Mouse (Mus musculus) hindbrain, embryonic 15.5 days (tissue): ENCODE data around the gene Lsm4. TPM values are rescaled to one million over a fixed set of nuclear protein-coding genes. Genes with fewer than 3 reads are reported as not detected.

Experiments
- ATAC-seq: fragments of 200-750 bp; cut with Nextera tagmentation; 2 replicates; pipeline ENCODE4 v1.8.0; 2017; ENCODE audit warnings: low read depth, moderate number of reproducible peaks, moderate TSS enrichment; ENCODE audit not compliant: low FRiP score
- H3K27ac ChIP-seq: fragments of 300-500 bp; sonication (generic); replicated peaks from 2 replicates; pipeline ENCODE4 v1.5.1; 2015; ENCODE audit warnings: mild to moderate bottlenecking, inconsistent platforms
- H3K27me3 ChIP-seq: fragments of 300-500 bp; sonication (generic); 2 replicates; pipeline ENCODE4 v1.6.1; 2015; ENCODE audit warnings: control low read depth, inconsistent platforms
- H3K36me3 ChIP-seq: fragments of 300-500 bp; sonication (generic); 2 replicates; pipeline ENCODE4 v1.6.1; 2015; ENCODE audit warnings: control low read depth, inconsistent platforms
- H3K4me1 ChIP-seq: fragments of 300-500 bp; sonication (generic); replicated peaks from 2 replicates; pipeline ENCODE4 v1.6.1; 2015; ENCODE audit warnings: control low read depth, inconsistent platforms
- H3K4me2 ChIP-seq: fragments of 300-500 bp; sonication (generic); 2 replicates; pipeline ENCODE4 v1.6.1; 2015; ENCODE audit warnings: moderate library complexity, mild to moderate bottlenecking, inconsistent platforms
- H3K4me3 ChIP-seq: fragments of 300-500 bp; sonication (generic); 2 replicates; pipeline ENCODE4 v1.5.1; 2015; ENCODE audit warnings: mild to moderate bottlenecking, inconsistent platforms
- H3K9ac ChIP-seq: fragments of 300-500 bp; sonication (generic); 2 replicates; pipeline ENCODE4 v1.6.1; 2015; ENCODE audit warnings: inconsistent platforms
- H3K9me3 ChIP-seq: fragments of 300-500 bp; sonication (generic); 2 replicates; pipeline ENCODE4 v1.6.1; 2016; ENCODE audit warnings: control low read depth, inconsistent platforms
- WGBS: fragments of 180-500 bp; shearing (Covaris S2); methylation state at CpG from one replicate; pipeline ENCODE4 v1.1.7; 2015; 5-methylcytosine and 5-hydroxymethylcytosine counted together
- polyA plus RNA-seq: library from polyadenylated mRNA; unstranded; fragments of >200 nt; fragmentation: Nextera tagmentation; extraction: Ambion mirVana; gene quantifications from 2 replicates; pipeline ENCODE4 v1.2.1, GENCODE M21; 2015

Lsm4 gene
- 192 and 193 TPM in 2 replicates for polyA plus RNA-seq

DNA sequence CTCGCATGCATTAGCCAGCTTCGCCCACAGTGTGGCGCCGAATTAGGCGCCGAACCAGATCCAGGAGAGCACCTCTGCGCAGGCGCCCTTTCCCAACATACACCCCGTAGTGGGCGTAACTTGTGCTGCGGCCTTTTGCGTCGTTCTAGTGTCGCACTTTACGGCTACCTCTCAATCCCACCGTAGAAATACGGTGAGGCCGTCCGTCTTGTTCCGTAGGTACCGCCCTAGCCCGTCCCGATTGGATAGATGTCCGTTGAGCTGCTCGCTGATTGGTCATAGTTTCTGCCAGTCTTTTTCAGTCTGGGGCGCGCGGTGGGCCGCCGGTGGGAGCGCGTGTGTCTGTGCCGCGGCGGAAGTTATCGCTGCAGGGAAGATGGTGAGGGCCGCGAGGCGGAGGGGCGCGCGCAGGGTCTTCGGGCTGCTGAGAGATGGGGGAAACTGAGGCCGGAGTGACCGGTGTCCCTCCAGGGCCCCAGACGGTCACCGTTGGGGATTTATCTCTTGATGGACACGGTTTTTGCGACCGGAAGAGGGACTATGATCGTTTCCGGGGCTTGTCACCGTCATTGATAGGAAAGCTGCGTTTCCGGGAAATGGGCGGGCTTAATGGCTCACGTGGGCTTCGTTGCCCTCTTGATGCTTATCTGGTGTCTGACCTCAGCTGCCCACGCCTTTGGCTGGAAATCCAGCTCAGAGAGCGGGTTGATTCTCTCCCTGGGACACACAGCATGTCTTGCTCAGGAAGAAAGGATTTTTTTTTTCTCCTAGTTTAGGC, at the start of gene Lsm4:
Lsm4 (plus strand) TSS at position 170 of the 778 bp plus-strand sequence.
- H3K27ac ChIP-seq, result peak within 1 kb of the TSS; percentile 99
- H3K4me2 ChIP-seq, result peak within 1 kb of the TSS; percentile 80
- no peaks in the 10 kb centered on the region for H3K27me3 ChIP-seq
- WGBS, result under 1% methylated on average over 60 of the region's 60 CpGs
- peak within 1 kb of the TSS; percentile 68 for H3K9ac ChIP-seq
- H3K36me3 ChIP-seq, result 0 out of 2 replicates have a peak, but pooled peaks cover 2% of the 10 kb centered on the region
- H3K4me1 ChIP-seq, result peaks cover 19% of the 10 kb centered on the region
- peak; percentile 98 for ATAC-seq
- H3K9me3 ChIP-seq, result no peaks in the 10 kb centered on the region
- H3K4me3 ChIP-seq, result peak within 1 kb of the TSS; percentile 70

DNA sequence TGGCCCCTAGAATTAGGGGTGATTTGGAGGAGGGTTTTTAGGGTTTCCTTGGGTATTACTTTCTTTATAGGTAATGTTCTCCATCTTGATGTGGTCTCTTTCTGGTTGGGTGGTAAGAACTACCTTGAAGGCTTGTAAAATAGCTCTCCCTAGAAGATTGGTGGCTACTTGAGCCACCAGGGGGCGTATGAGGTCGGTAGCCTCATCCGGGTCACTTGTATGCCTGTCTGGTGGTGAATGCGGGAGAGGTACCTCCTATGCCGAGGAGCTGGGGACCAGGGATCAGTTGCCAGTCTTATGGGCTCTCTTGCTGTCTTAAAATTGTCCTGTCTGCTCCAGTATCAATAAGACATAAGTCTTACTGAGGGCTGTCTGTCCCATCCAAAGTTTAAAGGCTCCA, 47.9 kb upstream of the Lsm4 start:
- Histone ChIP-seq H3K27ac (no peak overlapping the region), H3K9me3 (no peaks in the 10 kb centered on the region), H3K4me1 (peaks cover 13% of the 10 kb centered on the region), H3K4me3 (no peak overlapping the region), H3K9ac (no peak overlapping the region), H3K27me3 (0 out of 2 replicates have a peak, but pooled peaks cover 3% of the 10 kb centered on the region), H3K4me2 (no peak overlapping the region), H3K36me3 (no peaks in the 10 kb centered on the region)
- WGBS, result 14% methylated on average over 5 of the region's 5 CpGs
- no peak for ATAC-seq

DNA sequence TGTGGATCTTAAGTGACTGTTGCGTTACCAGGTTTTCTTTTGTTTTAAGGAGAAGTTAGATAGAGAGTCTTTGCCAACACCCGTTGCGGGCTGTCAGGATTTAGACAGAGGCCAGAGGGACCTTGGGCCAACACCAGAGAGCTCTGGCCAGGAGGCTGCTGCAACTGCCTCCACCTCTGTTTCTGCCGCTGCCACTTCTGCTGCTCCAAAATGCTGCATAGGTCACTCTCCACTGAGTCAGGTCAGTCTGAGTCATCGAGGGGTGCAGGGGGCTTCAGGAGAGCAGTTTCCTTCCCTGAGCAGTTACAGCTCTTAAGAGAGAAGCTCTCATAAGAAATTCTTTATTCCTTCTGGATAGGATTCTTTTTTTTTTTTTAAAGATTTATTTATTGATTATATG, 46.0 kb upstream of the Lsm4 start:
- Histone ChIP-seq H3K4me2 (no peak overlapping the region), H3K4me3 (no peak overlapping the region), H3K27ac (no peak overlapping the region), H3K36me3 (no peaks in the 10 kb centered on the region), H3K9ac (no peak overlapping the region), H3K4me1 (peaks cover 26% of the 10 kb centered on the region), H3K27me3 (peaks cover 8% of the 10 kb centered on the region; the same call in 1 of the 2 replicates), H3K9me3 (no peaks in the 10 kb centered on the region)
- whole genome bisulfite sequencing, result 86% methylated on average over 5 of the region's 5 CpGs
- no peak for ATAC-seq

DNA sequence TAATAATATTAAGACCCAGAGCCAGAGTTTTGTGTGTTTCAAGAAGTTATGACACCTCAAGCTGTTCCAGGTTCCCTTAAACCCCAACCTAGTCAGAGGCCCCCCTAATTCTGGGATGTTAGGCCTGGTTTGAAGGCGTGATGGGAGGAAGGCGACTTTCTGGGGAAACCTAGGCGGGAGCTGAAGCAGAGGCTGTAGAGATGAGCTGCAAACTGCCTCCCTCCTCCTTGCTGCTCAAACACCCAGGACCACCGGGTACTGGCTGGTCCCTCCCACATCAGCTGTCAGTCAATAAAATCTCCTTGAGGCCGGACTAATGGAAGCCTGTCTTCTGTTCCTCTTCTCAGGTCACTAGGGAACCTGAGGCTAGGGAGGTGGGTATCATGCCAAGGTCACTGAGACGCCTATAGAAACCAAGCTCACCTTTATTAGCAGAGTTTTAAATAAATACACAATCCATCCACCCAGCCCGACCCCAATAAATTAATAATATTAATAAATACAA, 44.0 kb upstream of the Lsm4 start:
- 59% methylated on average over 7 of the region's 7 CpGs for WGBS

DNA sequence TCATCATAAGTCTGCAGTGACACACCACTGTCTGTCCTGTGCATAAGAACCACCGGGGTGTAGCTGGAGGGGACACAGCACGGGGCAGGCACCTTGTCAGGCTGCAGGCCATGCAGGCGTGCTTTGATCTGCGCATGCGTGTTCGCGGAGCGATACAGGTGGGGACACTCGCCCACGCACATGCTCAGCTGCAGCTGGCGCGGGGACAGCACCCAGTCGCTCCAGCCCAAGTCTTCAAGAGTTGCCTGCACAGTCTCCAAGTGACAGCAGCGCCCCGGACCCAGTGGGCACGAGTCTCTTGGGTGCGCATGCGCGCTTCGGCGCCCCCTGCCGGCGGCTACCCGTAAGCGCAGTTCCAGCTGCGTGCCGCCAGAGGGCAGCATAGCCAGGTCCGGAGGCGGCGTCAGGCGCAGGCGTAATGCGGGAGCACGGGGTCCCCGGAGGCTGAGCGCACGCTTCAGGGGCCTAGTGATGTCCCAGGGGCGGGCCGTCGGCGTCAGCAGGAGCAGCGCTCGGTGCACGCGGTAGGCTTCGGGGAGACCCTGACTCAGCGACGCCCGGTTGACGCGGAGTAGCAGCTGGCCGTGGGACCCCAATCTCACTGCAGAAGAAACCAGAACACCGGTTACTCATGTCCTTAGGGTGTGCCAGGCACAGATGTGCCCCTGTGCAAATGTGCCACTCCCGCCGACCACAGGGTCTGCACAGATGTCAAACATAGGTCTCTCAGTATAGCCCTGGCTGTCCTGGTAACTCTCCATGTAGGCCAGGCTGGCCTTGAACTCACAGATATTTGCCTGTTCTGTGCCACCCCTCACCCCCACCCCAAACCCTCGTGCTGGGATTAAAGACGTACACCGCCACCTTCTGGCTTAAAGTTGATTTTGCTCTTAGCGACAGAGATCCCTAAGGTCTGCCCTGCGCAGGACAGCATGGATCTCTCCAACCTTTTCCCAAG, 43.2 kb upstream of the Lsm4 start:
- peaks cover 5% of the 10 kb centered on the region; the same call in 1 of the 2 replicates for H3K27me3 ChIP-seq
- H3K36me3 ChIP-seq, result no peaks in the 10 kb centered on the region
- no peaks in the 10 kb centered on the region for H3K9me3 ChIP-seq
- peak overlapping the region; percentile 49 for H3K4me3 ChIP-seq
- H3K4me2 ChIP-seq, result peak overlapping the region; percentile 78
- H3K4me1 ChIP-seq, result peaks cover 26% of the 10 kb centered on the region
- H3K9ac ChIP-seq, result peak overlapping the region; percentile 56
- H3K27ac ChIP-seq, result peak overlapping the region; percentile 68
- WGBS, result under 1% methylated on average over 60 of the region's 60 CpGs
- ATAC-seq, result peak; percentile 93

More for the DNA sequence above, 44.0 kb upstream of the Lsm4 start:
- 0 out of 2 replicates have a peak, but pooled peaks have one; percentile 2 for ATAC-seq
- Histone ChIP-seq H3K4me1 (peaks cover 26% of the 10 kb centered on the region), H3K4me3 (peak overlapping the region; percentile 49), H3K27ac (peak overlapping the region; percentile 68), H3K27me3 (peaks cover 5% of the 10 kb centered on the region; the same call in 1 of the 2 replicates), H3K9me3 (no peaks in the 10 kb centered on the region), H3K36me3 (no peaks in the 10 kb centered on the region), H3K4me2 (peak overlapping the region; percentile 78), H3K9ac (peak overlapping the region; percentile 56)

DNA sequence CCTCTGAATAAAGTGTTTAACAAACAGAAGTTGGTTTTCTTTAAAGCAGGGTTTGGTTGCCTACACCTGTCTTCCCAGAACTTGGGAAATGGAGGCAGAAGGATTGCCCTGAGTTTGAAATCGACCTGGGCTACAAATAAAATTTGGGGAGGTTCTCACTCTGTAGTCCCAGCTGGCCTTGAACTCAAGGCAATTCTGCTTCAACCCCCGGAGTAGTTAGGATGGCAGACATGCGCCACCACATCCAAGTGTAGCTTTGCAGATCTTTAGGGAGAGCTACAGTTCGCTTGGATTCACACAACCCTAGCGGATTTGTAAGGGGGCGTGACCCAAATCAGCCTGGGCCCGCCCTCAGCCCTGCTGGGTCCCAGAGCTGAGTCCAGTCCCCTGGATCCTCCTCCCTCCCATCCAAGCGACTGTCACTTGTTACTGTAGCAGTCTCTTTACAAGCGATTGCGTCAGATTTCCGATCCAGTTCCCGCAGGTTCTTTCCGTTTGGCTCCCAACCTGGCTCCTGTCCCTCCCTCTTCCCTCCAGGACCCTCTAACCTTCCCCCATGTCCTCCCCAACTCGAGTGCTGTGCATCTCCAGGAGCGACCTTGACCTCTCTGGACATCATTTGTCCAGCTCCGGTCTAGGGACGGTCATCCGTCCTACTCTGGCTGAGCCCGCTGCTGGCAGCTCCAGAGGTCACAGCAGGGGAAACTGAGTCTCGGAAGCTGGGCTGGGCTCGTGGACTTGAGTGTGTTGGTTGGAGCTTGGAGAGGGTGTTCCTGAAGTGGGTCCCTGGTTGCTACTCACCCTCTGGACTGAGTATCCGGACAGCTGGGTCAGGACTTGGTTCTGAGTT, 42.3 kb upstream of the Lsm4 start:
- no peaks in the 10 kb centered on the region for H3K9me3 ChIP-seq
- H3K27me3 ChIP-seq, result peaks cover 5% of the 10 kb centered on the region; the same call in 1 of the 2 replicates
- WGBS, result 16% methylated on average over 22 of the region's 22 CpGs
- 0 out of 2 replicates have a peak overlapping the region, but pooled peaks have one; percentile 3 for H3K9ac ChIP-seq
- no peak overlapping the region for H3K27ac ChIP-seq
- 0 out of 2 replicates have a peak, but pooled peaks have one; percentile 10 for ATAC-seq
- H3K4me3 ChIP-seq, result no peak overlapping the region
- H3K36me3 ChIP-seq, result no peaks in the 10 kb centered on the region
- peak overlapping the region; percentile 78; the same call in 1 of the 2 replicates for H3K4me2 ChIP-seq
- peaks cover 26% of the 10 kb centered on the region for H3K4me1 ChIP-seq

DNA sequence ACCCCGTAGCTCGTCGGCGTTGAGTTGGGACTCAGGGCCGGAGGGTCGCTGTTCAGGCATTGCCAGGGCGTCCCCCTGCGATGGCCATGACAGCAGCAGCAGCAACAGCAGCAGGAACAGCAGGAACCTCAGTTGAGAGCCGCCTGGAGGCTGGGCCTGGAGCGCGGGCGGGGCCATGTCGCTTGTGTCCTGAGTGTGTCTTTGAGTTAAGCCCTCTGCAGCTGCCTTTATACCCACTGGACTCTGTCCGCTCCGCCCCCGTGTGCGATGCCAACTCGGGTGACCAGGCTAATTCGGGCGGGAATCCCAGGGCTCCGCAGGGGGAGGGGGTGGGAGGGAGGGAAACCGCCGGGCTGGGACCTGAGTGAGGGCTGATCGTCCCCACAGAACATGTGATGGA, 41.6 kb upstream of the Lsm4 start:
- no peaks in the 10 kb centered on the region for H3K9me3 ChIP-seq
- peaks cover 26% of the 10 kb centered on the region for H3K4me1 ChIP-seq
- H3K4me2 ChIP-seq, result 0 out of 2 replicates have a peak overlapping the region, but pooled peaks have one; percentile 9
- H3K27ac ChIP-seq, result no peak overlapping the region
- WGBS, result 26% methylated on average over 20 of the region's 24 CpGs
- H3K27me3 ChIP-seq, result peaks cover 5% of the 10 kb centered on the region; the same call in 1 of the 2 replicates
- H3K36me3 ChIP-seq, result no peaks in the 10 kb centered on the region
- no peak overlapping the region for H3K9ac ChIP-seq
- H3K4me3 ChIP-seq, result no peak overlapping the region
- no peak for ATAC-seq

DNA sequence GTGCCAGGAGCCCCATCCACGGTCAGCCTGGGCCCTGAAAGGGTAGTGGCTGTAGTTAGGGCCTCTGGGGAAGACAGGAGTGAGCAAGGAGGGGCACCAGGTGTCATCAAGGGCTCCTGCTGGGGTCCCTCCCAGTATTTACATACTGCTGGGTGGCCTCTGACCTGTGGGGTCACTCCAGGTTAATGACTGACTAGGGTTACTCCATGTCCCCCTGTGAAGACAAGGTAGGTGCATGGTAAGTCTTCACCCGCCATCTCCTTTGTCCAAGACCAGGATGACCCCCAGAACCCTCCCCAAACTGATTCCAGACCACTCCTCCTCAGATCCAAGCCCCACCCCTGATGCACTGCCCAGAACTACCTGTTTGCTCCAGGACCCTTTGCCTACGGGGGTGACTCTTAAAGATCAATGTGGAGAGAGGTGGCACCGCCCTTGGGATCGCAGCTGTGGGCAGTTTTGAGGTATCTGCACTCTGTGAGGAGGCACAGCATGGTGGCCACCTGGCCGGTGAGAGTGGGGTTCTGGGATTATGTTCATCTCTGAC, 40.6 kb upstream of the Lsm4 start, which contains the start of gene Gdf15:
Gdf15 (minus strand) TSS at position 111 of the 547 bp plus-strand sequence.
- no peak within 1 kb of the TSS for H3K27ac ChIP-seq
- 75% methylated on average over 6 of the region's 6 CpGs for WGBS

DNA sequence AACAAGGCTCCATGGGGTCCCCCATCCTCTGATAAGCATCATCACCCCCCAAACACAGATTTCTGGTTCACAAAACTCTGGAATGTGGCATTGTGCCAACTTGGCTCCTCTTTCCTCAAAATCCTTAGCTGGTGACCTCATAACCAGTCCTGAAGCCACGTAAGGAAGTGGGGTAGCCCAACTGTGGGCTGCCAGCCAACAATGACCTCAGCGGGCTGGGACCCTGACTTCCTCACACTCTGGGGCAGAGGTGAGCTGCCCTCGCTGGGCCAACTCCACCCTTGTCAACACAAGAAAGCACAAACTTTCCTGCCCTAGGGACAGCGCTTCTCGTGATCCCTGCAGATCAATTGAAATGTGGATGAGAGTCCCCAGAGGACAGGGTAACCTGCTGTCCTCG, 39.0 kb upstream of the Lsm4 start:
- ATAC-seq, result no peak
- 57% methylated on average over 6 of the region's 6 CpGs for WGBS

More for the DNA sequence above, 40.6 kb upstream of the Lsm4 start, which contains the start of gene Gdf15:
- Histone ChIP-seq H3K4me3 (no peak within 1 kb of the TSS), H3K9ac (no peak within 1 kb of the TSS), H3K4me1 (peaks cover 26% of the 10 kb centered on the region), H3K9me3 (no peaks in the 10 kb centered on the region), H3K4me2 (0 out of 2 replicates have a peak within 1 kb of the TSS, but pooled peaks have one; percentile 9), H3K36me3 (no peaks in the 10 kb centered on the region), H3K27me3 (peaks cover 5% of the 10 kb centered on the region; the same call in 1 of the 2 replicates)
- ATAC-seq, result no peak

DNA sequence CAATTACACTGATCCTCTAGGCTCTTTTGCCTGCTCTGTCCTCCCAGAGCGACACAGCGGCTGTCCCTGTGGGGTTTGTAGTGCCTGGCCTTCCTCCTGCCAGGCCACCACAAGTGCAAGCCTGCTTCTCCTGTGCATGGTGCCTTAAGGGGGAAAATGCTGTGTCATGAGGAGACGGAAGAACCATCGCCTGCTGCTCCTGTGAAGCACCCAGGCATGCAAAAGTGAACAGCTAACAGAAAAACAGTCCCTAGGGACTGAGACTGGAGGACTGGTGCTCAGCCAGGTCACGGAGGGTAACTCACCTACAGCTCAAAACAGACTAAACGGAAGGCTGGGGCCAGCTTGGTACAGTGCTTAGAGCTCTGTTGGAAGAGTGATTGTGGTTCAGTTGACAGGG, 37.5 kb upstream of the Lsm4 start:
- Histone ChIP-seq H3K27me3 (peaks cover 5% of the 10 kb centered on the region; the same call in 1 of the 2 replicates), H3K9ac (no peak overlapping the region), H3K36me3 (no peaks in the 10 kb centered on the region), H3K4me2 (no peak overlapping the region), H3K4me1 (peaks cover 10% of the 10 kb centered on the region), H3K27ac (no peak overlapping the region), H3K9me3 (no peaks in the 10 kb centered on the region), H3K4me3 (no peak overlapping the region)
- WGBS, result 78% methylated on average over 6 of the region's 6 CpGs
- no peak for ATAC-seq

More for the DNA sequence above, 39.0 kb upstream of the Lsm4 start:
- no peak overlapping the region for H3K4me2 ChIP-seq
- H3K36me3 ChIP-seq, result no peaks in the 10 kb centered on the region
- no peak overlapping the region for H3K27ac ChIP-seq
- H3K9me3 ChIP-seq, result no peaks in the 10 kb centered on the region
- H3K4me3 ChIP-seq, result no peak overlapping the region
- peaks cover 5% of the 10 kb centered on the region; the same call in 1 of the 2 replicates for H3K27me3 ChIP-seq
- H3K4me1 ChIP-seq, result peaks cover 23% of the 10 kb centered on the region
- no peak overlapping the region for H3K9ac ChIP-seq
